Mouse (Mus musculus): Measurements from ENCODE around the gene Igsf3. TPM values are rescaled to one million over a fixed set of nuclear protein-coding genes. Genes with fewer than 3 reads are reported as not detected.

The Igsf3 gene
- polyA plus RNA-seq, 1 experiment: 8.3 TPM

DNA sequence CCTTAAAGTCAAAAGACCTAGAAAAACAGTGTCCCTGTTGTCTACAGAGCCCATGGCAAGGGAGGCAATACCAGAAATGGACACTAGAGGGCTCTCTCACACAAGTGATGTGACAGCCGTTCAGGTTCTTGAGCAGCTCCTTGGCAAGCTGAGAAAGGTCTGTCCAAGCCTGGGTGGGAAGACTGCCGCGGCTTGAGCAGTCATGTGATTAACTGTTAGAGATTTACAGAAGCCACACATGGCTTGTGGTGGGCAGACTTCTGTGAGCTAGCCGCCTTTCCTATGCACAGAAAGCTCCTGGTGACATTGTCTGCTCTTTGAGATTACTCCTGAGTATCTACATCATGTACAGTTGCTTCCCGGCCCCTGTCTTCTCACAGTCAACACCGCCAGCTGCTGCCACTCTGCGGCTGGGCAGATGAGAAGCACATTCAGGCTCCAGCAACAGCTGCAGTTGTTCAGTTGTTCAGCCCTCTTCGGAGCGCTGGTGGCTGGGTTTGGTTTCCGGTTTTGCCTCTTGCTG is 117.1 kb downstream of the Igsf3 start:
- TF ChIP-seq GATA1 (IDR thresholded peaks at IDR 0.05; ENCODE audit: low read length): no peak

GRCm38 (mm10) chr3:101497432-101498030 is 120.6 kb downstream of the Igsf3 start:
- no peak for TF ChIP-seq GATA1 (IDR thresholded peaks at IDR 0.05; ENCODE audit: low read length)

DNA sequence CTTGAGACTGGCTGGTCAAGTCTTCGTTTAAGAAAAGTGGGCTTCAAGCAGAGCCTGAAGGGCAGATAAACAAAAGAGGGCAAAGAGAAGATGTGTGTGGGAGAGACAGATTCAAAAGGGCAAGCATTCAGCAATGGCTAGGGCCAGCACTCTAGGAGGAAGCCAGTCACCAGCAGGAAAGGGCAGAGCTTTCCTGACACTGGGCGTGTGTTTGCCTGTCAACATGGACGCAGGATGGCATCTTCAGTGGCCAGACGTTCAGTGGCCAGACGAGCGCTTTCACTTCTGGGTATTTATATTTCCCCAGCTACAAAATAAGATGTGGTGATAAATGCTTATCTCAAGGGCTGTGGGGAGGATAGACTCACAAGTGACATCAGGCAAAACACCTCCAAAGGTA is 123.0 kb downstream of the Igsf3 start:
- no peak for TF ChIP-seq GATA1 (IDR thresholded peaks at IDR 0.05; ENCODE audit: low read length)

- no peak for TF ChIP-seq GATA1 (IDR thresholded peaks at IDR 0.05; ENCODE audit: low read length)
Observed at GRCm38 (mm10) chr3:101500393-101501051, 123.6 kb downstream of the Igsf3 start.

DNA sequence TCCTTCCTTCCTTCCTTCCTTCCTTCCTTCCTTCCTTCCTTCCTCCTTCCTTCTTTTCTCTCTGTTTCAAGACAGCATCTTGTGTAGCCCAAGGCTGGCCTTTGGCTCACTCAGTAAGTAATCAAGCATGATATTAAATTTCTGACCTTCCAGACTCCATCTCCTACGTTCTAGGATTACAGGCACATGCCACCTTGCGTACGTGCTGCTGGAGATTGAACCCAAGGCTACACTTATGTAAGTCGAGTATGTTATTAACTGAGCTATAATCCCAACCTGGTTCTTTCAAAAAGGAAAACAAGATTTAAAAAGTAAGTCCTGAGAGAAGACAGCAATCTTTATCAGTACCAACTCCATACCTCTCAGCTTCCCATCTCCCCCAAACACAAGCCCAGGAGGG is 124.7 kb downstream of the Igsf3 start:
- TF ChIP-seq GATA1 (IDR thresholded peaks at IDR 0.05; ENCODE audit: low read length): no peak

DNA sequence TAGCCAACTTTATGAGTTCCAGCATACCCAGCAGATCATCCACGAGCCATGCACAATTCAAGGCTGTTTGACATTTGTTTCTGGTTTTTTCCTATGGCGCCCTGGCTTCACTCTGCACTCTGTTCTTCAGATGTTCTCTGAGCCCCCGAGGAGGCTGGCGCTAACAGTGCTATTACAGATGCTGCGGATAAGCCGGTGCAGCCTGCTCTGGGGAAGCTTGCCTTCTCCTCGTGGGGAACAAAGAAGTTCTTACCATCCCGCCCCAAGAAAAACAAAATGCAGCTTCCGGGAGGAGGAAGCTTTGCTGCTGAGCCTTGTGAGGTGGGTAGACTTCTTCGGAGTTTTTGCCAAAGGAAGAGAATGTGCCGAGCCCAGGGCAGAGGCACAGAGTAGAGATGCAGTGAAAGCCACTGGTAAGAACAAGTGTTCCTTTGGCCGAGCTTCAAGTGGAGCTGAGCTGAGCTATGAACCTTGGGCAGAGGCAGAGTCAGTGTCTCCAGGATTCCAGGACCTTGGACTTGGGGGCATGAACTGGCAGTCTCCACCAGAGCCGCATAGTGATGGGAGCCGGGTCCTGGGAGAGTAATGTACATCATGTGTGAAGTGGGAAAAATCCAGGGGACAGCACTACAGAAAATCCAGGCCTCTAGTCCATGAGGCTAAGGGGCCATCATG is 125.3 kb downstream of the Igsf3 start:
- no peak for TF ChIP-seq GATA1 (IDR thresholded peaks at IDR 0.05; ENCODE audit: low read length)

- TF ChIP-seq GATA1 (IDR thresholded peaks at IDR 0.05; ENCODE audit: low read length): no peak
Observed at GRCm38 (mm10) chr3:101506179-101506578, 129.3 kb downstream of the Igsf3 start.

DNA sequence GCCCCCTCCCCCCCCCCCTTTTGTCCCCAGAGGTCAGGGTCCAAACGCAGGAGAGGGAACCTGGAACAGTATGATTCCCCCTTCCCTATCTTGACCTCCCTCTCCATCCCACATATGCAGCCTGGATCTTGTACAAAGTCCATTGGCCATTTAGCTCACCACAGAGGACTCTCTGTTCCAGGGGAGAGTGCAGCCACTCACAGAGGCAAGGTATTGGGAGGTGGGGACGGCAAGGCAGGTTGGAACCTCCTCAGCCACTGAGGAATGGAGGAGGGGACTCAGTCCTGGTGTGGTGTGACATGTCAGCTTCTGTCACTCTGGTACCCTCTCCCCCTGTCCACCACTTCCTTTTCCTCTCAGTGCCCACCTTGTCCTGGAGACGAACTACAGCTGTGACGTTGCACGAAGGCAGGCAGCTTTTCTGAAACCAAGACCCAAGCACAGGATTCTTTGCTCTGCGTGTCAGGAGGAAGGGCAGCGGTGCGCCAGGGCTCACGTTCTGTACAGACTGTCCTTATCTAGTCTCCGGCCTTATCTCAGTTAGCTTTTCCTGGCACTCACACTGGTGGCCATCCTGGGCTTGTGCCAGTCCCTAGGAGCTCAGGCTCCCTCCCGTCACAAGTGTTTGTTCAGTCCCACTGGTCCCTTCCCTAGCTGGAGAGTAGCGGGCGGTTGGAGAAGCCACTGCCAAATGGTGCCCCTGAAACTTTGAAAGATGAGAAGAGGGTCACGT is 130.3 kb downstream of the Igsf3 start:
- TF ChIP-seq GATA1 (IDR thresholded peaks at IDR 0.05; ENCODE audit: low read length): no peak

DNA sequence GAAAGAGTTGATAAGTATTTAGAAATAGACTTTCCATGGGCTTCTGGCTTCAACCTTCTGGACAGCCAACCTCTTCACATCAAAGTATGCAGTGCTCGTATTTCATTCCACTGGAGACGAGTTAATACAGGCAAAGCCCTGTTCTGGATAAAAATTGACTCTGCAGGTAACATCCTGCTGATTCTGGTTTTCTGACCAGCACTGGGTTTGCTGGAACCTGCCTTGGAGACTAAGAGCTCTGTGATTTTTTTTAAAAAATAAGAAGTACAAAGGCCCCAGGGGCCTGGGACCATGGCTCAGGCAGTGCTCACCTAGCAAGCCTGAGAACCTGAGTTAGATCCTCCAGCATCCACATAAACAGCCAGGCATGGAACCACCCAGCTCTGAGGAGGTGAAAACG is 130.9 kb downstream of the Igsf3 start:
- no peak for TF ChIP-seq GATA1 (IDR thresholded peaks at IDR 0.05; ENCODE audit: low read length)

DNA sequence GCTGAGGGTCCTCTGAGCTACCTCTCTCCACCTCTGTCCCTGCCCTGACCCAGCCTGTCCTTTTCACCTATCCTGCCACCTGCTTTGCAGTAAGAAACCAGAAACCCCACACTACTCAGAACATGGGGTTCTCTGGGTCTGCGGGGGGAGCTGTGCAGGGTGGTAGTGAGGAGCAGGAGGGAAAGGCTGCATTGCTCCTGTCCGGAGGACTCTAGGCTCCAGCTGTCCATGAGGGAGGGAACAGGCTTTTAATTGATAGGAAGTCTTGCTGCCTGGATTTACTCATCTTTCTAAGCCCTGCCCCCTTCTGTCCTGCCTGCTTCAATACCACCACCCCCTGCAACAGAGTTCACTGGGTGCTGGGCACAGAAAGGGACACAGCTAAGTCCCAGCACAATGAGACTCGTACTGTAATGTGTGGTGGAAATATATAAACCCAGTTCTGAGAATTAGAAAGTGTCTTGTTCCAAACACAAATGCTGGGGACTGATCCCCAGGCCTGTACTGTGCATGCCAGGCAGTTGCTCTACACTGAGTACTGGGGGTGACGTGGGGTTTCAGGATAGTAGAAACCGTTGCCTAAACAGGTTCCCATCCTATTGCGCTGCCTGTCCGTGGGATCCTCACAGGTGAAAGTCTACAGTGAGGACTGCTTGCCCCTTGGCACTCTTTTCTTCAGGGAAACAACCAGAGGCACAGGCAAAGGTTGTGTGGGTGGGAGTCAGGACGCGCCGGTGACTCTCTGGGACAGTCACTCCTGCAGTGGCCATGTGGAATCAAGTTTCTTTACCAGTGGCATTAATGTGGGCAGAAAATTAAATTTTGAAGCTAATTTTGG is 133.0 kb downstream of the Igsf3 start:
- TF ChIP-seq GATA1 (IDR thresholded peaks at IDR 0.05; ENCODE audit: low read length): no peak

DNA sequence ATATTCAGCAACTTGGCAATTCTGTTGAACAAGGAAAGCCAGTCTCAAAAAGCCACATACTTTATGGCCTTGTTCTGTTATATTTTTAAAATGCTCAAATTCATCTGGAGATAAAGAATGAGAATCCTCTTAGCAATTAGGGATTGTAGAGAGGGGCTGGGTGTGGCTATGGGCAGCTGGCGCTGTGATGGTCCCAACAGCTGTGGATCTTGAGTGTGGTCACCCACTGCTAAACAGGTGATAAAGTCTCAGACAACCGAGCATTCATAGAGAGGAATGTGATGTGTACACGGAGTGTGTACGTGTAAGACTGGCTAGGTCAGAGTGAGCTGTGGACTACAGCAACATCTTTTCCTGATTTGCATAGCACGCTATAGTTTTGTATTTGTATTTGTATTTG is 133.7 kb downstream of the Igsf3 start:
- no peak for TF ChIP-seq GATA1 (IDR thresholded peaks at IDR 0.05; ENCODE audit: low read length)

Other genes with a start within 250 kb of the Igsf3 start
- not detected in 2 replicates for gene Cd2, start 89.1 kb upstream of the Igsf3 start, polyA plus RNA-seq (2012)
- gene Atp1a1, start 227.6 kb downstream of the Igsf3 start, polyA plus RNA-seq (2012): 163 and 230 TPM in 2 replicates

Data from G1E-ER4 (cell line).